Mouse (Mus musculus) A20 (cell line): Measurements from ENCODE around the gene Ryk.

ENCODE experiments used
- DNase-seq: peaks from one replicate; pipeline ENCODE4 v3.0.0-alpha.2; 2011; ENCODE audit warnings: low read depth, low spot score

Ryk gene

GRCm38 (mm10) chr9:102858283-102858682 is 23.6 kb downstream of the Ryk start:
- DNase-seq: no peak

- DNase-seq: no peak
Observed at GRCm38 (mm10) chr9:102859399-102859798, 24.7 kb downstream of the Ryk start.

GRCm38 (mm10) chr9:102859963-102860362 is 25.2 kb downstream of the Ryk start:
- DNase-seq: peak; percentile 83

- DNase-seq: no peak
Observed at GRCm38 (mm10) chr9:102860802-102861469, 26.2 kb downstream of the Ryk start.

GRCm38 (mm10) chr9:102861789-102862188 is 27.1 kb downstream of the Ryk start:
- DNase-seq: no peak

- no peak for DNase-seq
Observed at GRCm38 (mm10) chr9:102862260-102862659, 27.5 kb downstream of the Ryk start.

GRCm38 (mm10) chr9:102863876-102864545 is 29.3 kb downstream of the Ryk start:
- no peak for DNase-seq

GRCm38 (mm10) chr9:102864931-102865330 is 30.2 kb downstream of the Ryk start:
- DNase-seq: no peak

- no peak for DNase-seq
Observed at GRCm38 (mm10) chr9:102865946-102866737, 31.4 kb downstream of the Ryk start.

- DNase-seq: peak; percentile 71
Observed at GRCm38 (mm10) chr9:102866893-102867292, 32.2 kb downstream of the Ryk start.

GRCm38 (mm10) chr9:102867516-102867915 is 32.8 kb downstream of the Ryk start:
- no peak for DNase-seq

- no peak for DNase-seq
Observed at GRCm38 (mm10) chr9:102868451-102868850, 33.7 kb downstream of the Ryk start.

GRCm38 (mm10) chr9:102876054-102876690 is 41.5 kb downstream of the Ryk start:
- DNase-seq: no peak

GRCm38 (mm10) chr9:102877916-102878315 is 43.2 kb downstream of the Ryk start:
- DNase-seq: no peak

- peak; percentile 85 for DNase-seq
Observed at GRCm38 (mm10) chr9:102879545-102879944, 44.8 kb downstream of the Ryk start.

GRCm38 (mm10) chr9:102884703-102885102 is 50.0 kb downstream of the Ryk start:
- peak; percentile 49 for DNase-seq

- peak; percentile 46 for DNase-seq
Observed at GRCm38 (mm10) chr9:102890166-102890565, 55.4 kb downstream of the Ryk start.

- DNase-seq: no peak
Observed at GRCm38 (mm10) chr9:102892480-102893355, 58.0 kb downstream of the Ryk start.

GRCm38 (mm10) chr9:102893356-102893870 is 58.7 kb downstream of the Ryk start:
- no peak for DNase-seq

GRCm38 (mm10) chr9:102899916-102900315 is 65.2 kb downstream of the Ryk start:
- DNase-seq: no peak

GRCm38 (mm10) chr9:102902308-102902707 is 67.6 kb downstream of the Ryk start:
- DNase-seq: no peak
